ENCODE assay signal across 9 mouse cellular contexts in genomic region chr9:103480603-103481220, GRCm38 (mm10). TPM values are rescaled to one million over a fixed set of nuclear protein-coding genes. Genes with fewer than 3 reads are reported as not detected.
DNase-seq lines count a peak whose midpoint lies in the region; ATAC-seq and TF ChIP-seq lines count a peak whose summit lies in the region.
"Had no signal": no experiment of that assay in that cellular context is flagged by ENCODE, and none has a peak within 500 bp of the region (broad histone marks: within the 10 kb centered on the region; RNA-seq: fewer than 3 reads in every experiment).

No protein-coding gene starts in this region.

- H3K4me2 ChIP-seq in heart, embryonic 13.5 days = 0 out of 2 replicates have a peak overlapping the region, but pooled peaks have one; percentile 7
- no peak overlapping the region for H3K4me2 ChIP-seq in kidney, postnatal 0 days (ENCODE audit: low read length)
- H3K4me2 ChIP-seq: hindbrain, embryonic 15.5 days had no signal

- no peaks in the 10 kb centered on the region for H3K9me3 ChIP-seq in heart, embryonic 13.5 days
- no peaks in the 10 kb centered on the region for H3K9me3 ChIP-seq in kidney, postnatal 0 days (replicated peaks; ENCODE audit: low read length)
- H3K9me3 ChIP-seq: hindbrain, embryonic 15.5 days had no signal

- ATAC-seq in heart, embryonic 13.5 days (ENCODE audit: extremely low read depth, insufficient number of reproducible peaks, low FRiP score, low TSS enrichment) = 0 out of 2 replicates have a peak, but pooled peaks have one; percentile 22
- peak; percentile 47; the same call in 1 of the 2 replicates for ATAC-seq in kidney, postnatal 0 days (replicated peaks; ENCODE audit: low FRiP score, low read depth)

- WGBS in heart, embryonic 13.5 days = 28% methylated on average over 8 of the region's 8 CpGs
- 45% methylated on average over 8 of the region's 8 CpGs for WGBS in kidney, postnatal 0 days

- TF ChIP-seq CTCF in kidney, postnatal 0 days (IDR thresholded peaks at IDR 0.05; ENCODE audit: low read depth) = no peak

- peaks cover 40% of the 10 kb centered on the region for H3K4me1 ChIP-seq in heart, embryonic 13.5 days
- 0 out of 2 replicates have a peak, but pooled peaks cover 6% of the 10 kb centered on the region for H3K4me1 ChIP-seq in kidney, postnatal 0 days (replicated peaks; ENCODE audit: insufficient read depth, low read length)

- no peaks in the 10 kb centered on the region for H3K27me3 ChIP-seq in heart, embryonic 13.5 days (replicated peaks)
- H3K27me3 ChIP-seq in kidney, postnatal 0 days (ENCODE audit: insufficient read depth, low read length) = no peaks in the 10 kb centered on the region

- peaks cover 15% of the 10 kb centered on the region; the same call in 1 of the 2 replicates for H3K36me3 ChIP-seq in heart, embryonic 13.5 days
- H3K36me3 ChIP-seq in kidney, postnatal 0 days (ENCODE audit: insufficient read depth, low read length) = no peaks in the 10 kb centered on the region
- H3K36me3 ChIP-seq: hindbrain, embryonic 15.5 days had no signal

- peak; percentile 22 for DNase-seq in 3134 (ENCODE audit: extremely low read depth, insufficient read length, low spot score)
- peak; percentile 21 for DNase-seq in adipocyte (ENCODE audit: low spot score)
- DNase-seq in kidney, postnatal 0 days (ENCODE audit: low spot score) = peak; percentile 50
- peak; percentile 31 for DNase-seq in yolk sac, embryonic 10.5 days (ENCODE audit: low spot score)
- no peak for DNase-seq in testis, postnatal 14 days (ENCODE audit: low spot score)
- no peak for DNase-seq in frontal cortex, postnatal 36 days (ENCODE audit: low spot score in 2 of 2)
- no peak for DNase-seq in right cerebral cortex, adult 2 months (ENCODE audit: low spot score in 2 of 2)

- H3K27ac ChIP-seq in heart, embryonic 13.5 days (replicated peaks) = peak overlapping the region; percentile 76
- no peak overlapping the region for H3K27ac ChIP-seq in kidney, postnatal 0 days
- H3K27ac ChIP-seq: hindbrain, embryonic 15.5 days had no signal

- H3K9ac ChIP-seq in heart, embryonic 13.5 days = peak overlapping the region; percentile 60
- no peak overlapping the region for H3K9ac ChIP-seq in kidney, postnatal 0 days (ENCODE audit: low read depth, low read length)
- H3K9ac ChIP-seq: hindbrain, embryonic 15.5 days had no signal

- no peak overlapping the region for H3K4me3 ChIP-seq in heart, embryonic 13.5 days
- no peak overlapping the region for H3K4me3 ChIP-seq in kidney, postnatal 0 days (replicated peaks; ENCODE audit: low read depth, low read length)
- H3K4me3 ChIP-seq: hindbrain, embryonic 15.5 days had no signal

RNA-seq across cellular contexts. Expression of gene Bfsp2, which starts 0.5 kb away (rescaled TPM):
- 0.69 and 1.1 TPM in 2 replicates for polyA plus RNA-seq in heart, embryonic 13.5 days (2015; fragmentation: Nextera tagmentation; extraction: Ambion mirVana)
- 0.61 and 0.96 TPM in 2 replicates for polyA plus RNA-seq in kidney, postnatal 0 days (2015; fragmentation: Nextera tagmentation; extraction: Ambion mirVana)

Comparison
In these comparisons a context has a peak if more than half of its experiments do, and no peak if none do; other contexts are left out.
1. DNase-seq: peak in 3134 (single experiment), adipocyte (single experiment), kidney, postnatal 0 days (single experiment) and yolk sac, embryonic 10.5 days (single experiment); none in testis, postnatal 14 days (single experiment), frontal cortex, postnatal 36 days (0 of 2) and right cerebral cortex, adult 2 months (0 of 2).